Mouse (Mus musculus): ENCODE measurements around the gene Erich2. TPM values are rescaled to one million over a fixed set of nuclear protein-coding genes. Genes with fewer than 3 reads are reported as not detected.

Erich2 gene
- polyA plus RNA-seq, 1 experiment from 2014 or later: 1.9 TPM

- no peaks in the 10 kb centered on the region for H3K9me3 ChIP-seq (replicated peaks)
Observed at GRCm38 (mm10) chr2:70551446-70551845, 42.8 kb downstream of the Erich2 start.

DNA sequence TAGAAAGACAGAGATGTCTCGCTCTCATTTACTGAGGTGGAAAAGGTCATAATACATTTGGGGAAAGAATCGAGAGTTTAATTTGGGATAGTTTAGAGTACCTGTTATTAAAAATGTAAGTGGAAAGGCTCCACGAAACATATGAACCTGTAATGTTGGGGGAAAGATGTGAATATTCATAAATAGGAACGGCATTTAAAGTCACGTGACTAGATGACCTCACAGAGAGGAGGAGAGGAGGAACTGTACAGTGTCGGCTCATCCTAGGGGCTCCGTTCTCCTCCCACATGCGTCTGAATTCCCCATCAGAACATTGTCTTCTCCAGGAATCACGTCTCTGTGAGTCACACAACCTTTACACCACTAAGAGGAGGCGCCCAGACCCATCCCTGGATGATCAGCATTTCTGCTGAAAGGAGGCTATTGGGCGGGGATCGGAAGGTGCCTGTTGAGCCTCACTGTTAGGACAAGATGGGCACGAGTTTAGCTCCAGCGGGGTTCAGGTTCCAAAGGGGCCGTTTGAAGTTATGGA lies 43.5 kb downstream of the Erich2 start:
- no peak overlapping the region for H3K9ac ChIP-seq
- no peak overlapping the region for H3K27ac ChIP-seq
- H3K4me1 ChIP-seq: no peaks in the 10 kb centered on the region
- no peak overlapping the region for H3K4me2 ChIP-seq
- peaks cover 7% of the 10 kb centered on the region for H3K27me3 ChIP-seq
- WGBS: 83% methylated on average over 15 of the region's 15 CpGs
- no peak overlapping the region for H3K4me3 ChIP-seq (replicated peaks)
- ATAC-seq (replicated peaks; ENCODE audit: low FRiP score): no peak
- no peaks in the 10 kb centered on the region for H3K9me3 ChIP-seq (replicated peaks)
- H3K36me3 ChIP-seq: no peaks in the 10 kb centered on the region

More at GRCm38 (mm10) chr2:70551446-70551845, 42.8 kb downstream of the Erich2 start:
- Histone ChIP-seq H3K27me3 (0 out of 2 replicates have a peak, but pooled peaks cover under 1% of the 10 kb centered on the region), H3K27ac (no peak overlapping the region), H3K4me1 (no peaks in the 10 kb centered on the region), H3K9ac (no peak overlapping the region), H3K4me3 (replicated peaks) (no peak overlapping the region), H3K4me2 (no peak overlapping the region), H3K36me3 (no peaks in the 10 kb centered on the region)
- no peak for ATAC-seq (replicated peaks; ENCODE audit: low FRiP score)
- WGBS: 81% methylated on average over 2 of the region's 2 CpGs

GRCm38 (mm10) chr2:70552772-70553171 lies 44.2 kb downstream of the Erich2 start, which contains the start of gene Gad1:
Gene Gad1, plus strand, starts transcription at chr2:70553072.
- no peaks in the 10 kb centered on the region for H3K9me3 ChIP-seq (replicated peaks)
- H3K4me2 ChIP-seq: no peak within 1 kb of the TSS
- H3K27ac ChIP-seq: no peak within 1 kb of the TSS
- ATAC-seq (replicated peaks; ENCODE audit: low FRiP score): no peak
- 63% methylated on average over 4 of the region's 4 CpGs for WGBS
- H3K27me3 ChIP-seq: peaks cover 13% of the 10 kb centered on the region
- H3K4me1 ChIP-seq: no peaks in the 10 kb centered on the region
- H3K36me3 ChIP-seq: no peaks in the 10 kb centered on the region
- no peak within 1 kb of the TSS for H3K9ac ChIP-seq
- H3K4me3 ChIP-seq (replicated peaks): no peak within 1 kb of the TSS

- H3K36me3 ChIP-seq: no peaks in the 10 kb centered on the region
- no peak for ATAC-seq (replicated peaks; ENCODE audit: low FRiP score)
- no peaks in the 10 kb centered on the region for H3K9me3 ChIP-seq (replicated peaks)
- H3K27ac ChIP-seq: no peak overlapping the region
- no peak overlapping the region for H3K4me3 ChIP-seq (replicated peaks)
- H3K9ac ChIP-seq: no peak overlapping the region
- 0 out of 2 replicates have a peak, but pooled peaks cover 2% of the 10 kb centered on the region for H3K4me1 ChIP-seq
- H3K4me2 ChIP-seq: no peak overlapping the region
- WGBS: 78% methylated on average over 3 of the region's 3 CpGs
- H3K27me3 ChIP-seq: peaks cover 17% of the 10 kb centered on the region
Observed at GRCm38 (mm10) chr2:70553826-70554225, 45.2 kb downstream of the Erich2 start.

- Histone ChIP-seq H3K36me3 (no peaks in the 10 kb centered on the region), H3K4me3 (replicated peaks) (no peak overlapping the region), H3K27ac (no peak overlapping the region), H3K4me1 (peaks cover 32% of the 10 kb centered on the region), H3K9ac (no peak overlapping the region), H3K4me2 (no peak overlapping the region), H3K27me3 (peaks cover 61% of the 10 kb centered on the region), H3K9me3 (replicated peaks) (no peaks in the 10 kb centered on the region)
- 6% methylated on average over 18 of the region's 18 CpGs for WGBS
- no peak; the same call in 1 of the 2 replicates for ATAC-seq (replicated peaks; ENCODE audit: low FRiP score)
Observed at GRCm38 (mm10) chr2:70558112-70558842, 49.7 kb downstream of the Erich2 start.

- WGBS: 11% methylated on average over 24 of the region's 24 CpGs
- H3K4me3 ChIP-seq (replicated peaks): no peak overlapping the region
- no peak overlapping the region for H3K27ac ChIP-seq
- H3K36me3 ChIP-seq: no peaks in the 10 kb centered on the region
- peaks cover 39% of the 10 kb centered on the region for H3K4me1 ChIP-seq
- H3K27me3 ChIP-seq: peaks cover 68% of the 10 kb centered on the region
- ATAC-seq (replicated peaks; ENCODE audit: low FRiP score): no peak
- no peak overlapping the region for H3K4me2 ChIP-seq
- H3K9me3 ChIP-seq (replicated peaks): no peaks in the 10 kb centered on the region
- no peak overlapping the region for H3K9ac ChIP-seq
Observed at GRCm38 (mm10) chr2:70558843-70559451, 50.3 kb downstream of the Erich2 start.

DNA sequence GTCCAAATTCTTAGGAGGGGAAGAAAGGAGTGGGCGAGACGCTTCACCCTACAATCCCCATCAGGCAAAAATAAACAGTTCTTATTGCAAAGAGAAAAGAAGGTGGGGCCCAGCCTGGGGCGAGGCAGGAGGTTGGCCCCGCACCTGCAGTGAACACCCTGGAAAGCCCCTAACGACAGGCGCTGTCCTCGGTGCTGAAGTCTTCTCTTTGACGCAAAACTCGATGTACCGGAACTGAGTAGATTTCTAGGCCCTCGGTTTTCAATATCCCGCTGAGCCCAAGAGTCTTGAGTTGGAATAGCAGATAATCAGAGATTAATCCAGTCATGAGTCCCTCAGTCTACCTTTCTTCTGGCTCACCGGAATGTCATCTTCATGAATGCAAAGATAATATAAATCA lies 50.9 kb downstream of the Erich2 start:
- Histone ChIP-seq H3K27ac (no peak overlapping the region), H3K4me1 (peaks cover 44% of the 10 kb centered on the region), H3K27me3 (peaks cover 74% of the 10 kb centered on the region), H3K4me2 (no peak overlapping the region), H3K9me3 (replicated peaks) (no peaks in the 10 kb centered on the region), H3K36me3 (no peaks in the 10 kb centered on the region), H3K9ac (no peak overlapping the region), H3K4me3 (replicated peaks) (no peak overlapping the region)
- ATAC-seq (replicated peaks; ENCODE audit: low FRiP score): no peak
- under 1% methylated on average over 13 of the region's 13 CpGs for WGBS

GRCm38 (mm10) chr2:70561077-70561795 lies 52.6 kb downstream of the Erich2 start:
- Histone ChIP-seq H3K36me3 (no peaks in the 10 kb centered on the region), H3K4me2 (peak overlapping the region; percentile 64), H3K27me3 (peaks cover 91% of the 10 kb centered on the region), H3K4me3 (replicated peaks) (peak overlapping the region; percentile 40; the same call in 1 of the 2 replicates), H3K27ac (no peak overlapping the region), H3K9me3 (replicated peaks) (no peaks in the 10 kb centered on the region), H3K9ac (no peak overlapping the region), H3K4me1 (peaks cover 60% of the 10 kb centered on the region)
- ATAC-seq (replicated peaks; ENCODE audit: low FRiP score): no peak
- under 1% methylated on average over 29 of the region's 29 CpGs for WGBS

- Histone ChIP-seq H3K9ac (no peak overlapping the region), H3K36me3 (no peaks in the 10 kb centered on the region), H3K4me2 (peak overlapping the region; percentile 64), H3K27ac (no peak overlapping the region), H3K9me3 (replicated peaks) (no peaks in the 10 kb centered on the region), H3K4me1 (peaks cover 68% of the 10 kb centered on the region), H3K4me3 (replicated peaks) (peak overlapping the region; percentile 40), H3K27me3 (peaks cover 93% of the 10 kb centered on the region)
- ATAC-seq (replicated peaks; ENCODE audit: low FRiP score): no peak
- under 1% methylated on average over 42 of the region's 42 CpGs for WGBS
Observed at GRCm38 (mm10) chr2:70562011-70562491, 53.4 kb downstream of the Erich2 start.

DNA sequence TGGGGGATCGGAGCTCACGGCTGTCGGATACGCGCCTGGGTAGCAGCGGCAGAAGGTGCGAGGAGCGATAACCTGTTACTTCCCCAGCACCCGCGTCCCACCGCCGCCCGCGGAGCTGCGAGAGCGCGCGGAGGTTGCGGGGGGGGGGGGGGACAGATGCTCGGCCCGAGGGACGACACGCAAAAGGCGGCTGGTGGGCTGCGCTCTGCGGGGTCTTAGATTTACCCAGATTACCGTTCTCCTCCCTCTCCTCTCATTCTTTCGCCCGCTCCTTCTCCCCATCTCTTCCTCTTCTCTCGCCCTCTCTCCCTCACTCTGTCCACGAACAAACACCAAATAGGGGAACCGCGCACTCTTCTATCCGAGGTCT lies 54.0 kb downstream of the Erich2 start:
- H3K4me2 ChIP-seq: peak overlapping the region; percentile 64
- peaks cover 74% of the 10 kb centered on the region for H3K4me1 ChIP-seq
- no peak overlapping the region for H3K9ac ChIP-seq
- under 1% methylated on average over 25 of the region's 34 CpGs for WGBS
- H3K9me3 ChIP-seq (replicated peaks): no peaks in the 10 kb centered on the region
- H3K36me3 ChIP-seq: no peaks in the 10 kb centered on the region
- ATAC-seq (replicated peaks; ENCODE audit: low FRiP score): no peak
- peaks cover 93% of the 10 kb centered on the region for H3K27me3 ChIP-seq
- H3K4me3 ChIP-seq (replicated peaks): peak overlapping the region; percentile 40
- no peak overlapping the region for H3K27ac ChIP-seq

GRCm38 (mm10) chr2:70562981-70563671 lies 54.5 kb downstream of the Erich2 start:
- H3K27ac ChIP-seq: no peak overlapping the region
- WGBS: under 1% methylated on average over 40 of the region's 40 CpGs
- H3K27me3 ChIP-seq: peaks cover 97% of the 10 kb centered on the region
- H3K4me3 ChIP-seq (replicated peaks): peak overlapping the region; percentile 40
- H3K9me3 ChIP-seq (replicated peaks): no peaks in the 10 kb centered on the region
- H3K4me2 ChIP-seq: peak overlapping the region; percentile 64
- no peaks in the 10 kb centered on the region for H3K36me3 ChIP-seq
- ATAC-seq (replicated peaks; ENCODE audit: low FRiP score): no peak
- H3K4me1 ChIP-seq: peaks cover 79% of the 10 kb centered on the region
- H3K9ac ChIP-seq: no peak overlapping the region
